Mouse (Mus musculus) heart, adult 8-10 months (tissue): Measurements from ENCODE around the gene Krtap13-1. TPM values are rescaled to one million over a fixed set of nuclear protein-coding genes. Genes with fewer than 3 reads are reported as not detected.
"Not testable (repeated sequence)": the region's sequence is repeated elsewhere in the genome, so short reads cannot be mapped to it uniquely, and the experiment has no call there.

Experiments used
- DNase-seq: peaks from one replicate; pipeline ENCODE4 v3.0.0; 2022; ENCODE audit warnings: low spot score
- total RNA-seq, 4 experiments: library from RNA; stranded (reverse); gene quantifications; 2 replicates each; pipeline ENCODE4 v1.2.4; 2022

The Krtap13-1 gene
- total RNA-seq = not detected

DNA sequence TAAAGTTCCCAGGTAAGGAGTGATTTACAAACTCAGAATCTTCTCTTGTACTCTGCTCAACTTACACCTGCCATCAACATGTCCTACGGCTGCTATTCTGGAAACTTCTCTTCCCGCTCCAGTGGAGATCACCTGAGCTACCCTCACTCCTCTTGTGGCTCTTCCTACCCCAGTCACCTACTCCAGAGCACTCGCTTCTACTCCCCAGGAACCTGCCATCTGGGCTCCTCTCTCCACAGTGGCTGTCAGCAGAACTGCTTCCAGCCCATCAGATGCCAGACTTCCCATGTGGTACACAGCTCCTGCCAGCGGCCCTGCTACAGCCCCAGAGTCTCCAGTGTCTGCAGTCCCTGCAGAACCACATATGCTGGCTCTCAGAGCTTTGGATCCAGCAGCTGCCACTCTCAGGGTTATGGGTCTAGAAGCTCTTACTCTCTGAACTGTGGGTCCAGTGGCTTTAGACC is at the start of gene Krtap13-1:
TSS of gene Krtap13-1 (plus strand) at position 51 of the 464 bp plus-strand sequence.
- DNase-seq = no peak

- no peak for DNase-seq
Observed at GRCm38 (mm10) chr16:88679099-88679498, 49.6 kb upstream of the Krtap13-1 start.

GRCm38 (mm10) chr16:88681282-88681681 is 47.4 kb upstream of the Krtap13-1 start:
- DNase-seq = no peak

DNA sequence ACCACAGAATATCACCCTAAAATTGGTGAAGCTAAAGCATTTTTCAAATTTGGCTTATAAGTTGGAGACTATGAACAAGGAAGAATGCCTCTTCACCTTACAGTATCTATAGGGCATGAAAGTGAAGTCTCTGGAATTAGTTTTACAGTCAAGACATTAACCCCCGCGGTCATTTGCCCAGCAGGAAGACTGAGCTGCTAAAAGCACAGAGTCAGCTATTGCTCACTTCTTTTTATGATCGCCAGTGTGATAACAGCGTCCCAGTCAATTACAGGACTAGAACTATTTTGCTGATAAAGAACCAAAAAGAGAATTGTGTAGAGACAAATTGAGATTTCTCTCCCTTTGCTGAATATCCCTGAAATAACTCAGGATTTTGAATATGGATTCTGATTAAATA is 32.4 kb upstream of the Krtap13-1 start:
- DNase-seq = no peak

GRCm38 (mm10) chr16:88701072-88701864 is 27.4 kb upstream of the Krtap13-1 start:
- DNase-seq = no peak

DNA sequence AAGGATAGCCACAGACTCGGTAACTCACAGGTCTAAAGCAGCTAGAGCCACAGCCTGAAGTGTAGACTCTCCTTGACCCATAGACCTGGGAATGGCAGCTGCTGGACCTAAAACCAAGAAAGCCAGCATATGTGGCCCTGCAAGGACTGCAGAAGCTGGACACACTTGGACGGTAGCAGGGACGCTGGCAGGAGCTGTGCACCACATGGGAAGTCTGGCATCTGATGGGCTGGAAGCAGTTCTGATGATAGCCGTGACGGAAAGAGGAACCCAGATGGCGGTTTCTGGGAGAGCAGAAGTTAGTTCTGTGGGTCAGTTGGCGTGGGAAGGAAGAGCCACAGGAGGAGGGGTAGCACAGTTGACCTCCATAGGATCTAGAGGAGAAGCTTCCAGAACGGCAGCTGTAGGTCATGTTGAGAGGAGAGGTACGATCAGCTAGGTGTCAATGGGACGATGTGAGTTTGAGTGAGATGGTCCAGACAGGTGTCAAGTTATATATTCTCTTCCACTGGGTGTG is 21.1 kb upstream of the Krtap13-1 start, which contains the start of gene 2310061N02Rik:
TSS of gene 2310061N02Rik (minus strand) at position 467 of the 517 bp plus-strand sequence.
- no peak for DNase-seq

GRCm38 (mm10) chr16:88710757-88711156 is 17.9 kb upstream of the Krtap13-1 start:
- no peak for DNase-seq

DNA sequence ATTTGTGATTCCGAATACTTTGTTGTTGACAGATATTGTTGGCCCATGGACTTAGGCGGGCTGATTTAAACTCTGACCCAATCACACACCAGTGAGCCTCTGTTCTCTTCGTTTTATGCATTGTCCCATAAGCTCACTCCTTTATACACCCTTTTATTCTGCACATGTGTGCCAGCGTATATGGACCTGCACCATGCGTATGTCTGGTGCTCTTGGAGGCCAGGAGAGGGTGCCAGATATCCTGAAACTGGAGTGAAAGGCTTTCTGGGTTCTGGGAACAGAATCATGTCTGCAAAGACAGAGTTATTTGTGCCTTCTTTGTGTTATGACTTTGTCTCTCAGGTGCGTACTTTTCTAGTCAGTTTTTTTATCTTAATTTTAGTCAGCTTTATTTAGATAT is 17.4 kb upstream of the Krtap13-1 start:
- no peak for DNase-seq

GRCm38 (mm10) chr16:88716549-88716948 is 12.1 kb upstream of the Krtap13-1 start:
- no peak for DNase-seq

DNA sequence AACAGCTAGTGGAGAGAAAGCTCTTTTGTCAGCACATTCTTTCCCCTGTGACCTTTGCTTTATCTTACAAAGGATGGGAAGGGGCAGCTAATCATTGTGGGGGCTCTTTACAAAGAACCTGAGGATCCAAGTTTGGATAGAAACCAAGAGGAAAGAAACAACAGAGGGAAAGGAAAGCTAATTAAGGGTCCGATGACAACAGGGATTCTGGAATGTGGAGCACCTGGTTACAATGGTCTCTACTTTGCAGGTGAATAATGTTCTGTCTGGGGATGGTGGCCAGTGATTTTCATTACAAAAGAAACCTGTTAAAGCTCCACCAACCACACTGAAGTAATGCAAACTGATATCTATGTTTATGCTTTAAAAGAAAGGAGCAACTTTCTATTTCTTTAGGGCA is 8.6 kb upstream of the Krtap13-1 start:
- no peak for DNase-seq

- DNase-seq = no peak
Observed at GRCm38 (mm10) chr16:88735391-88735790, 6.7 kb downstream of the Krtap13-1 start.

DNA sequence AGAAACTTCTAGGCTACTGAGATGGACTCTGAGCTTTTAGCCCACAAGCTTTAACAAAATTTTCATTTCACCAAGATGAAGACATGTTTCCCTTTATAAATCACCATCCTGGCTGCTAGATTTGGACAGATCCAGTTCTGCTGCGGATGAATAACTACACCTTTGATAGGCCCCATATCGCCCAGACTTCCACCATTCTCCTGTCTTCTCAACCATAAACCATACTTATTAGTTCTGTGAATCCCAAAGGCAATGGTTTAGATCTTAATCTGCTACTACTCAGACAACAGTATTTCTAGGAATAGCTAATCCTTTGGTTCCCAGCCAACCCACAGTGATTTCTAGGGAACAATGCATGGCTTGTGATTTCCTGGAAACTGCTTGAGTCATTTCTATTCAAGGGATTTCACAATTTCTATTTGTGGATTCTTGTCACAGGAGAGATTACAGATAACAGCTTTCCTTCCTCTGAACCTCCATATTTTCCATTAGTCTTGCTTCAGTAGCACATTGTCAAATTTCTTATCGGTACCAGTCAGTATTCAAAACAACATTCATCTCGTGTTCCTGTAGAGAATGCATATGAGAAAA is 16.2 kb downstream of the Krtap13-1 start:
- DNase-seq = no peak

GRCm38 (mm10) chr16:88747943-88748342 is 19.3 kb downstream of the Krtap13-1 start:
- no peak for DNase-seq

- DNase-seq = not testable (repeated sequence)
Observed at GRCm38 (mm10) chr16:88751535-88751934, 22.9 kb downstream of the Krtap13-1 start, which contains the start of gene Krtap13. Krtap13 (minus strand) TSS chr16:88751635.

DNA sequence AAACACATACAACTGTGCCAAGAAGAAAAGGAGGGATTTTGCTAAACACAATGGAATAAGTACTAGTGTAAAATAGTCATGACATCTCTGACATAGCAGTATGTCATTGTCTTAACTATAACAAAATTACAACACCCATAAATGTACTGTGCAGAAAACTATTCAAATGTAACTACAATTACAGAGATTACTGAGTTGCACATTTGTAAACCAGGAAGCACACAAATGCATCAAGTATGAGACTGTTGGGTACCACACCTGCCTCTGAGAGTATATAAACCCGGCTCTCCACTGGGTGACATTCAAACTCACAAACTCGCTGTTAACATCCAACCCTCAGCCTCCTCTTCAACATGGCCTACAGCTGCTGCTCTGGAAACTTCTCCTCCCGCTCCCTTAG is 29.9 kb downstream of the Krtap13-1 start, which contains the start of gene 2310034C09Rik:
TSS of gene 2310034C09Rik (plus strand) at position 301 of the 400 bp plus-strand sequence.
- not testable (repeated sequence) for DNase-seq

GRCm38 (mm10) chr16:88774106-88774505 is 45.4 kb downstream of the Krtap13-1 start, which contains the start of gene 2310057N15Rik:
2310057N15Rik (minus strand) TSS chr16:88774206.
- no peak for DNase-seq

DNA sequence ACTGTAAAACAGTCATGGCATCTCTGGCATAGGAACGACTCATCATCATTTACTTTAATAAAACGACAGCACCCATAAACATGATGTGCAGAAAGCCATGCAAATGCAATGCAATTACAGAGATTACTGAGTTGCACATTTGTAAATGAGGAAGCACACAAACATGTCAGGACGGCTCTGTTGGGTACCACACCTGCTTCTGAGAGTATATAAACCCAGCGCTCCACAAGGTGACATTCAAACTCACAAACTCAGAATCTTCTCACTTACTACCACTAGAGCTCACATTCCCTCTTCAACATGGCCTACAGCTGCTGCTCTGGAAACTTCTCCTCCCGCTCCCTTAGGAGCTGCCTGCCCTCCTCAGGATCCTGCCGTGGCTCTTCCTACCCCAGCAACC is 48.9 kb downstream of the Krtap13-1 start, which contains the start of gene Gm5965:
TSS of gene Gm5965 (plus strand) at position 301 of the 400 bp plus-strand sequence.
- no peak for DNase-seq

Other genes with a start within 250 kb of the Krtap13-1 start
- not detected for gene Cldn17, start 221.9 kb upstream of the Krtap13-1 start, total RNA-seq
- gene Cldn8, start 165.7 kb upstream of the Krtap13-1 start, total RNA-seq = not detected
- gene Krtap24-1, start 116.6 kb upstream of the Krtap13-1 start, total RNA-seq = not detected
- not detected for gene 2310079G19Rik, start 101.2 kb upstream of the Krtap13-1 start, total RNA-seq
- not detected for gene Krtap26-1, start 81.1 kb upstream of the Krtap13-1 start, total RNA-seq
- gene Krtap27-1, start 57.2 kb upstream of the Krtap13-1 start, total RNA-seq = not detected
- gene 2310061N02Rik, start 20.9 kb upstream of the Krtap13-1 start, total RNA-seq = not detected
- not detected for gene Krtap13, start 22.8 kb downstream of the Krtap13-1 start, total RNA-seq
- not detected for gene 2310034C09Rik, start 30.0 kb downstream of the Krtap13-1 start, total RNA-seq
- not detected for gene 2310057N15Rik, start 45.3 kb downstream of the Krtap13-1 start, total RNA-seq
- gene Gm5965, start 49.0 kb downstream of the Krtap13-1 start, total RNA-seq = not detected
- gene Gm20741, start 83.4 kb downstream of the Krtap13-1 start, total RNA-seq = not detected
- gene Krtap15, start 91.4 kb downstream of the Krtap13-1 start, total RNA-seq = not detected
- gene Krtap14, start 97.3 kb downstream of the Krtap13-1 start, total RNA-seq = not detected
- gene Krtap19-1, start 140.5 kb downstream of the Krtap13-1 start, total RNA-seq = not detected
- gene Krtap19-2, start 145.4 kb downstream of the Krtap13-1 start, total RNA-seq = not detected
- not detected for gene Krtap19-3, start 149.2 kb downstream of the Krtap13-1 start, total RNA-seq
- not detected for gene Krtap19-4, start 156.2 kb downstream of the Krtap13-1 start, total RNA-seq
- gene Krtap19-5, start 167.6 kb downstream of the Krtap13-1 start, total RNA-seq = not detected
- gene Krtap19-9b, start 203.4 kb downstream of the Krtap13-1 start, total RNA-seq = not detected
- not detected for gene Krtap16-3, start 234.0 kb downstream of the Krtap13-1 start, total RNA-seq